Mouse (Mus musculus): ENCODE data around the gene Lzts2. TPM values are rescaled to one million over a fixed set of nuclear protein-coding genes. Genes with fewer than 3 reads are reported as not detected.

Lzts2 gene
- polyA plus RNA-seq, 1 experiment from 2014 or later, result 40.1 TPM

DNA sequence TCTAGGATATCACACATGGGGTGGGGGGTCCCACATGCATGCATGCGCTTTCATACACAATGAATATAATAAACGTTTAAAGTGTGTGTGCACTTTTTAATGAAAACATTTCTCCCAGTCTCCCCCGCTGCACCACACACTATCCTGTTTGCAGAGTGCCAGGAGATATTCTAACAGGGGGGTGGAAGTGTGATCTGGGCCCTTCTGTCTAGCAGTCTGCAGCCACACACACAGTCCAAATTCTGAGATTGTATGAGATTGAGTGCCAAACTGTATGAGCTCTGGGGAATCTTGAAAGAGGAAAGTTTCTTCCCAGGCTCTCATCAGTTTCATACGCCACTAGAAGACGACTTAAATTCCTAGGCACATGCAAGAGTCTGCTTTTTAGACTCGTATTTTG is 26.4 kb upstream of the Lzts2 start:
- Histone ChIP-seq H3K4me3 (ENCODE audit: low read depth, low read length) (no peak overlapping the region), H3K4me1 (replicated peaks; ENCODE audit: control insufficient read depth, insufficient read depth) (no peaks in the 10 kb centered on the region; the same call in 1 of the 2 replicates), H3K36me3 (ENCODE audit: control insufficient read depth, insufficient read depth, low read length) (no peaks in the 10 kb centered on the region; the same call in 1 of the 2 replicates), H3K27me3 (ENCODE audit: control insufficient read depth, insufficient read depth, low read length) (no peaks in the 10 kb centered on the region), H3K4me2 (replicated peaks; ENCODE audit: low read depth) (no peak overlapping the region), H3K27ac (replicated peaks) (no peak overlapping the region), H3K9ac (ENCODE audit: low read length) (no peak overlapping the region), H3K9me3 (ENCODE audit: control insufficient read depth, low read length) (no peaks in the 10 kb centered on the region)
- TF ChIP-seq CTCF (IDR thresholded peaks at IDR 0.05; ENCODE audit: low read depth), result no peak
- TF ChIP-seq EP300 (optimal IDR thresholded peaks at IDR 0.05), result no peak
- DNase-seq (ENCODE audit: low spot score) (no peak), ATAC-seq (ENCODE audit: low FRiP score, low TSS enrichment) (no peak)
- WGBS, result 54% methylated on average over 6 of the region's 6 CpGs

DNA sequence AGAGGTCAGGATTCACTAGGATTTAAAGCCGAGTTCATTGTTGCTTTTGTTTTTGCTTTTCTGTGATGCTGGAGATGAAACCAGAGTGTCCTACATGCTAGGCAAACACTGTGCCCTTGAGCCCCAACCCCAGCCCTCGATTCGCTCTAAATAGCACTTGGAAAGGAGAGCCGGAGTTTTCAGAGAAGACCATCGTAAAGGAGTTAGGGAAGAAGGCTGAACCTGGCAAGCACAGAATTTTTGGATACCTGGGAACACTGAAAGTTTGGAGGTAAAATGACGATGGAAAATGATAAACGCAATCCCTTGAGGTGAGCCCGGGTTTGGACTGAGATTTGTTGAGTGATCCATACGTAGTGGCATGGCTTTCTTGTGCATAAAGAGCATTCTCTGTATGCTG is 25.9 kb upstream of the Lzts2 start:
- Histone ChIP-seq H3K4me1 (replicated peaks; ENCODE audit: control insufficient read depth, insufficient read depth) (no peaks in the 10 kb centered on the region; the same call in 1 of the 2 replicates), H3K27me3 (ENCODE audit: control insufficient read depth, insufficient read depth, low read length) (no peaks in the 10 kb centered on the region), H3K36me3 (ENCODE audit: control insufficient read depth, insufficient read depth, low read length) (no peaks in the 10 kb centered on the region; the same call in 1 of the 2 replicates), H3K4me3 (ENCODE audit: low read depth, low read length) (no peak overlapping the region), H3K9me3 (ENCODE audit: control insufficient read depth, low read length) (no peaks in the 10 kb centered on the region), H3K27ac (replicated peaks) (no peak overlapping the region), H3K4me2 (replicated peaks; ENCODE audit: low read depth) (peak overlapping the region; percentile 99), H3K9ac (ENCODE audit: low read length) (no peak overlapping the region)
- WGBS, result 37% methylated on average over 9 of the region's 9 CpGs
- DNase-seq (ENCODE audit: low spot score), result no peak
- no peak for TF ChIP-seq CTCF (IDR thresholded peaks at IDR 0.05; ENCODE audit: low read depth)
- TF ChIP-seq EP300 (optimal IDR thresholded peaks at IDR 0.05), result no peak
- no peak for ATAC-seq (ENCODE audit: low FRiP score, low TSS enrichment)

DNA sequence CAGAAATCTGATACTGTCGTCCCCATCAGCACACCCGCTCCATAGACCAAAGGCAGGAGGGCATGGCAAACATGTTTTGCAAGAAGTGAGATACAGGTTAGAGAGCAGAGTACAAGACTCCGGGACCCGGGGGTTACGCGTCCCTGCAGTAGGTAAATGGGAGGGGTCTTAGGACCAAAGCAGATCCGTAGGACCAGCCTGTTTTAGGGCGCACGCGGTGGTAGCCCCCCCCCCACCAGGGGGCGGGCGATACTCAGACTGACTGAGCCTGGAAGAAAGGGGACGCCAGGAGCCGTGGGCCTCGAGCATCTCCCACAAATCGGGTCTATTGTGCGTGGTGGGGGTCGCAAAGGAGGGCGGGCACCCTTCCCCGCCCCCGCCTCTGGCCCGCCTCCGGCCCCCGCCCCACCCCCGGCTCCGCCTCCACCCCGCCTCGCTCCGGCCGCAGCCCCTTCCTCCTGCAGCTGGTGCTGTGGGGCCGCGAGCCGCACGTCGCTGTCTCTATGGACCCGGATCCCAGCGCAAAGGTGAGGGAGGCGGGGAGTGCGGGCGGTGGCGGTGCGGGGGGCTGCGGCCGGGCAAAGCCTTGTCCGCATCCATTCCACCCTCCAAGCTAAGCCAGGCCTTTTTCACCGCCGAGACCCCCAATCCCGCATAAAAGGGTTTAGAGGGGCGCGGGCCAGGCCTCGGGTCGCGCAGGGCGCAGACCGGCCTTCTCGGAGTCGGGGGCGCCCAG is 25.2 kb upstream of the Lzts2 start, which contains the start of gene Sema4g:
TSS of gene Sema4g (plus strand) at position 271 of the 736 bp plus-strand sequence.
- H3K9me3 ChIP-seq (ENCODE audit: control insufficient read depth, low read length), result no peaks in the 10 kb centered on the region
- 0 out of 2 replicates have a peak within 1 kb of the TSS, but pooled peaks have one; percentile 24 for H3K27ac ChIP-seq (replicated peaks)
- no peaks in the 10 kb centered on the region for H3K27me3 ChIP-seq (ENCODE audit: control insufficient read depth, insufficient read depth, low read length)
- under 1% methylated on average over 52 of the region's 58 CpGs for WGBS
- DNase-seq (ENCODE audit: low spot score), result peak; percentile 51
- peak; percentile 45 for ATAC-seq (ENCODE audit: low FRiP score, low TSS enrichment)
- H3K4me2 ChIP-seq (replicated peaks; ENCODE audit: low read depth), result peak within 1 kb of the TSS; percentile 99
- peak within 1 kb of the TSS; percentile 61 for H3K4me3 ChIP-seq (ENCODE audit: low read depth, low read length)
- TF ChIP-seq EP300 (optimal IDR thresholded peaks at IDR 0.05) (no peak), CTCF (IDR thresholded peaks at IDR 0.05; ENCODE audit: low read depth) (peak; percentile 60)
- H3K4me1 ChIP-seq (replicated peaks; ENCODE audit: control insufficient read depth, insufficient read depth), result no peaks in the 10 kb centered on the region; the same call in 1 of the 2 replicates
- H3K9ac ChIP-seq (ENCODE audit: low read length), result peak within 1 kb of the TSS; percentile 65
- no peaks in the 10 kb centered on the region; the same call in 1 of the 2 replicates for H3K36me3 ChIP-seq (ENCODE audit: control insufficient read depth, insufficient read depth, low read length)

DNA sequence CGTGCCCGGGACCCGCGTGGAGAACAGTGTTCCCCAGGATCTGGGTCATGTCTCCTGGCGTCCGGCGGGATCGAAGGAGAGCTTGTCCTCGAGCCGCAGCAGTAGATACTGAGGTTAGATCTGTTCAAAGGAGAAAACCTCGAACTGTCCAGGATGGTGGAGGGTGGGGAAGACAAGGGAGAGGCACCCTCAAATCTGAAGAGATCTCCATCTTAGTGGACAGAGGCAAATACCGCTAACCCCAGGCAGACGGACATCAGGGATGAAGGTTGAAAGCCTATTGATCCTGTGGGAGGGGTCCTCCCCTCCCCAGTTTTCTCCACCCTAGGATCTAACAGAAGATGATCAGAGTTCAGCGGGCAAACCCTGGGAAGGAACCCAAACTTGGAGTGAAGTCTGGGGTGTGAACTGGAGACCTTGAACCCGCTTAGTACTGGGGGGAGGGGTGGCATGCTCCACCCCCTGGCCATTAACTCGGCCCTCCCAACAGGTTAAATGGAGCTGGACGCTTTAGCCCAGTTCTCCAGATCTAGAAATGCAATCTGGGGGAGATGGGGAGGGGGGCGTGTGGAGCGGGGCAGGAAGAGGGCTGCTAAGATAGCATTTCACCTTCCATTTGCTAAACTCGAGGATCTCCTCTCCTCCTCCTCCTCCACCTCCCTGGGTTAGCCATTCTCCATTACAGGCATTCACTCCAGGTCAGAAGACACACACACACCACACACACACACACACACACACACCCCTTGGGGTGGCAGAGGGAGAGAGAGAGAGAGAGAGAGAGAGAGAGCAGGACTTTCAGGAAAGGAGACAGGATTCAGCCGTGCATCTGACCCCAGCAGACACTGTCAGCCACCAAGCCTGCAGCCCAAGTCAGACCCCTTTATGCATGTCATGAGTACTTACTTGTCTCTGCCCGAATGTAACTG is 24.4 kb upstream of the Lzts2 start:
- no peak for TF ChIP-seq CTCF (IDR thresholded peaks at IDR 0.05; ENCODE audit: low read depth)
- no peak for TF ChIP-seq EP300 (optimal IDR thresholded peaks at IDR 0.05)
- 0 out of 2 replicates have a peak overlapping the region, but pooled peaks have one; percentile 24 for H3K27ac ChIP-seq (replicated peaks)
- peak overlapping the region; percentile 61 for H3K4me3 ChIP-seq (ENCODE audit: low read depth, low read length)
- H3K9ac ChIP-seq (ENCODE audit: low read length), result peak overlapping the region; percentile 65
- no peaks in the 10 kb centered on the region; the same call in 1 of the 2 replicates for H3K4me1 ChIP-seq (replicated peaks; ENCODE audit: control insufficient read depth, insufficient read depth)
- H3K4me2 ChIP-seq (replicated peaks; ENCODE audit: low read depth), result peak overlapping the region; percentile 99
- ATAC-seq (ENCODE audit: low FRiP score, low TSS enrichment) (no peak), DNase-seq (ENCODE audit: low spot score) (no peak)
- H3K36me3 ChIP-seq (ENCODE audit: control insufficient read depth, insufficient read depth, low read length), result no peaks in the 10 kb centered on the region
- no peaks in the 10 kb centered on the region for H3K27me3 ChIP-seq (ENCODE audit: control insufficient read depth, insufficient read depth, low read length)
- H3K9me3 ChIP-seq (ENCODE audit: control insufficient read depth, low read length), result no peaks in the 10 kb centered on the region
- 9% methylated on average over 22 of the region's 22 CpGs for WGBS

DNA sequence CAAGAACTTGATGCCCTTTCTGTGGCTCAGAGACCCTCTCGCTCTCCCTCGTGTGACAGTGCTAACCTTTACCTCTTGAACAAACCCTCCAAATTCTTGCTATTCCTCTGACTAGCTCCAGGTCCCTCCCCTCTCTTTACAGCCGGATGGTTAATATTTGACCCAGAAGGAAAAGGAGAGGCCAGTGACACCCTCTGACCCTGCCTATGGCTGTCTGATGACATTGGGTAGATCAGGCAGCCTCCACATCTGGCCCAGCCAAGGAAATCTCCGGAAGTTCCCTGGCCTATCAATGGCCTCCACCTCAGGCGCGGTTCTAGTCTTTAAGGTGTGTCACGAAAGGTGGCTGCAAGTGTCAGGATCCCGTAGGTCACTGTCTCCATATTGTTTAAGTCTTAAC is 23.2 kb upstream of the Lzts2 start:
- H3K9me3 ChIP-seq (ENCODE audit: control insufficient read depth, low read length), result no peaks in the 10 kb centered on the region
- H3K4me1 ChIP-seq (replicated peaks; ENCODE audit: control insufficient read depth, insufficient read depth), result no peaks in the 10 kb centered on the region; the same call in 1 of the 2 replicates
- TF ChIP-seq EP300 (optimal IDR thresholded peaks at IDR 0.05) (no peak), CTCF (IDR thresholded peaks at IDR 0.05; ENCODE audit: low read depth) (no peak)
- H3K27me3 ChIP-seq (ENCODE audit: control insufficient read depth, insufficient read depth, low read length), result no peaks in the 10 kb centered on the region
- H3K4me3 ChIP-seq (ENCODE audit: low read depth, low read length), result no peak overlapping the region
- no peak overlapping the region for H3K9ac ChIP-seq (ENCODE audit: low read length)
- H3K36me3 ChIP-seq (ENCODE audit: control insufficient read depth, insufficient read depth, low read length), result no peaks in the 10 kb centered on the region
- peak; percentile 24; the same call in 1 of the 2 replicates for ATAC-seq (ENCODE audit: low FRiP score, low TSS enrichment)
- WGBS, result 62% methylated on average over 8 of the region's 8 CpGs
- no peak overlapping the region for H3K4me2 ChIP-seq (replicated peaks; ENCODE audit: low read depth)
- no peak for DNase-seq (ENCODE audit: low spot score)
- no peak overlapping the region for H3K27ac ChIP-seq (replicated peaks)
